Mouse (Mus musculus) heart, embryonic 13.5 days (tissue): ENCODE measurements around the gene Gm28845. TPM values are rescaled to one million over a fixed set of nuclear protein-coding genes. Genes with fewer than 3 reads are reported as not detected.

Experiments used
- ATAC-seq: fragments of 200-750 bp; cut with Nextera tagmentation; 2 replicates; pipeline ENCODE4 v1.8.0; 2017; ENCODE audit warnings: moderate TSS enrichment; ENCODE audit not compliant: insufficient number of reproducible peaks, low FRiP score, low TSS enrichment; ENCODE audit errors: extremely low read depth
- H3K27ac ChIP-seq: fragments of 300-500 bp; sonication (generic); replicated peaks from 2 replicates; pipeline ENCODE4 v1.5.1; 2015; ENCODE audit warnings: moderate library complexity, mild to moderate bottlenecking, inconsistent platforms
- H3K27me3 ChIP-seq: fragments of 300-500 bp; sonication (generic); replicated peaks from 2 replicates; pipeline ENCODE4 v1.6.1; 2015; ENCODE audit warnings: mild to moderate bottlenecking, inconsistent platforms
- H3K36me3 ChIP-seq: fragments of 300-500 bp; sonication (generic); 2 replicates; pipeline ENCODE4 v1.6.1; 2015; ENCODE audit warnings: mild to moderate bottlenecking, inconsistent platforms
- H3K4me1 ChIP-seq: fragments of 300-500 bp; sonication (generic); 2 replicates; pipeline ENCODE4 v1.6.1; 2015; ENCODE audit warnings: inconsistent platforms
- H3K4me2 ChIP-seq: fragments of 300-500 bp; sonication (generic); 2 replicates; pipeline ENCODE4 v1.6.1; 2015; ENCODE audit warnings: inconsistent platforms, mild to moderate bottlenecking, moderate library complexity
- H3K4me3 ChIP-seq: fragments of 300-500 bp; sonication (generic); 2 replicates; pipeline ENCODE4 v1.5.1; 2015; ENCODE audit warnings: moderate library complexity, mild to moderate bottlenecking, inconsistent platforms
- H3K9ac ChIP-seq: fragments of 300-500 bp; sonication (generic); 2 replicates; pipeline ENCODE4 v1.6.1; 2015; ENCODE audit warnings: inconsistent platforms, mild to moderate bottlenecking, moderate library complexity
- H3K9me3 ChIP-seq: fragments of 300-500 bp; sonication (generic); 2 replicates; pipeline ENCODE4 v1.6.1; 2016; ENCODE audit warnings: inconsistent platforms
- WGBS: fragments of 180-500 bp; shearing (Covaris S2); methylation state at CpG from one replicate; pipeline ENCODE4 v1.1.7; 2015; ENCODE audit warnings: mixed read lengths; 5-methylcytosine and 5-hydroxymethylcytosine counted together
- polyA plus RNA-seq: library from polyadenylated mRNA; unstranded; fragments of >200 nt; fragmentation: Nextera tagmentation; extraction: Ambion mirVana; gene quantifications from 2 replicates; pipeline ENCODE4 v1.2.1, GENCODE M21; 2015

Gm28845 gene
- polyA plus RNA-seq = not detected in 2 replicates

DNA sequence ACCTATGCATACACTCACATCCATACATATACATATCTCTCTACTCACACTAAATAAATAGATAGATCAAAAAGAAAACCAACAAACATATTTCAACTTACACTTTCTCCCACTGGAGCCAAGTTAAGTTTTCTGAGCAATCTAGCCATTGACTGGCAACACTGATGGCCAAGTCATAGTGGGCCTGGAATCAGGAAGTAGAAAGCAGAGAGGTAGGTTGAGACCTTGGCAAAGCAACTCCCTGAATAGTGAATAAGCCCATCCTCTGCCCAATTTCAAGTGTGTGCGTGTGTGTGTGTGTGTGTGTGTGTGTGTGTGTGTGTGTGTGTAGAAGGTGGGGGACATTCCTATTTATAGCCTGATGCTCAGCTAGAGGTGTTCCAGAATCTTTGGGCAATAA lies at the start of gene Gm28845:
Gene Gm28845 (minus strand): TSS at position 121 of the 400 bp plus-strand sequence.
- ATAC-seq = no peak
- H3K27me3 ChIP-seq = no peaks in the 10 kb centered on the region
- 58% methylated on average over 1 of the region's 1 CpGs for WGBS

DNA sequence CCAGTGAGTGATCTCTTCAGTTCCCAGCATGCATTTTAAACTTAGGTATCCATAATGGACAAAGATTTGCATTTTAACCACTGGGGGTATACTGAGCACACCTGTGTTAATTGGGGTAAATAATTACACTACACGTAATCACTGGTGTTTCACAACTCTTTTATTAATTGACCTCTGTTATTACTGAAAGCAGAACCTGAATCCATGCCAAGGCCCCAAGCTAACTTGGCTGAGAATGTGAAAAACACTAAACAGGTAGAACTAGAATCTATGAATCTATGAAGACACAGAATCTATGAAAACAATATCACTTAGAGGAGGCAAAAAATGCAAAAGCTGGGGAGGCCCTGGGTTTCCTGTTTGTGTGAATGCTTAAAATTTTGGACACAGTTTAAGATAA lies 48.1 kb upstream of the Gm28845 start:
- no peak for ATAC-seq
- peaks cover 96% of the 10 kb centered on the region for H3K36me3 ChIP-seq
- WGBS = 80% methylated on average over 1 of the region's 1 CpGs

More for the DNA sequence above, at the start of gene Gm28845:
- H3K27ac ChIP-seq = no peak within 1 kb of the TSS
- H3K4me2 ChIP-seq = no peak within 1 kb of the TSS
- H3K36me3 ChIP-seq = no peaks in the 10 kb centered on the region
- no peaks in the 10 kb centered on the region for H3K9me3 ChIP-seq
- no peak within 1 kb of the TSS for H3K4me3 ChIP-seq
- 0 out of 2 replicates have a peak, but pooled peaks cover 2% of the 10 kb centered on the region for H3K4me1 ChIP-seq
- H3K9ac ChIP-seq = no peak within 1 kb of the TSS

DNA sequence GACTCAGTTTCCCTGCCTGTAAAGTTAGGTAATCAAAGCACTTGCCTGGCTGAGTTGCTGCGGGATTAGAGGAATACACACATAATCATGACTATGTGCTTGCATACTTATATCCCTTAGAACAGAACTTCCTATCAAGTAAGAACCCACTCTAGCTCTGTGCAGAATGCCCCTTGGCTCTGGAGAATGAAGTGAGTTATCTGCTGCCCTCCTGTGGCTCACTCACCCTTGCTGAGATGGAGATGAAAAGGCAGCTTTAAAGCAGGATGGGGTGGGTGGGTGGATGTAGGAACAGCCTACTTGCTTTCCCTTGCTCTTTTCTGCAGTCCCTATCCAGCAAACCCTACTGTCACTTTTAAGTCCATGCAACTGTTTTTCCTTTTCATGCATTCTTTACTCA lies 42.9 kb upstream of the Gm28845 start:
- peaks cover 5% of the 10 kb centered on the region; the same call in 1 of the 2 replicates for H3K4me1 ChIP-seq
- no peaks in the 10 kb centered on the region for H3K27me3 ChIP-seq
- no peak overlapping the region for H3K27ac ChIP-seq
- H3K4me2 ChIP-seq = no peak overlapping the region
- no peak overlapping the region for H3K4me3 ChIP-seq
- ATAC-seq = no peak
- no peaks in the 10 kb centered on the region for H3K9me3 ChIP-seq
- 92% methylated on average over 1 of the region's 1 CpGs for WGBS
- peaks cover 95% of the 10 kb centered on the region for H3K36me3 ChIP-seq
- H3K9ac ChIP-seq = no peak overlapping the region

More for the DNA sequence above, 48.1 kb upstream of the Gm28845 start:
- Histone ChIP-seq H3K4me2 (no peak overlapping the region), H3K9ac (no peak overlapping the region), H3K4me3 (no peak overlapping the region), H3K4me1 (peaks cover 5% of the 10 kb centered on the region; the same call in 1 of the 2 replicates), H3K9me3 (no peaks in the 10 kb centered on the region), H3K27me3 (no peaks in the 10 kb centered on the region), H3K27ac (no peak overlapping the region)

DNA sequence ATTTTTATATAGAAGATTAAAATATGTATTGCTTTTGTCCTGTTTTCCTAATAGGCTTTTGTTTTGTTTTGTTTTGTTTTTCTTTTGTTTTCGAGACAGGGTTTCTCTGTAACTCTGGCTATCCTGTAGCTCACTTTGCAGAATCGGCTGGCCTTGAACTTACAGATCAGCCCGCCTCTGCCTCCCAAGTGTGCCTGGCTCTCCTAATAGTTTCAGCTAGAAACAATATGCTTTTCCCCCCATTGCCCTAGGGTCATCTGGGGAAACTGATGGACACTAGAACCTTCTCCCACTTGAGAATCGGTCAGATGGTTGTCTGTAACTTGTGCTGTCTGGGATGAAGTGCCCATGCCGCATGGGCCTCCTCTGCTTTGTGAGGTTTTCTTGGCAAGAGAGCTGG lies 36.8 kb upstream of the Gm28845 start:
- Histone ChIP-seq H3K36me3 (peaks cover 40% of the 10 kb centered on the region), H3K4me3 (no peak overlapping the region), H3K9me3 (no peaks in the 10 kb centered on the region), H3K4me2 (no peak overlapping the region), H3K27me3 (no peaks in the 10 kb centered on the region), H3K27ac (no peak overlapping the region), H3K4me1 (no peaks in the 10 kb centered on the region), H3K9ac (no peak overlapping the region)
- 83% methylated on average over 5 of the region's 5 CpGs for WGBS
- no peak for ATAC-seq

DNA sequence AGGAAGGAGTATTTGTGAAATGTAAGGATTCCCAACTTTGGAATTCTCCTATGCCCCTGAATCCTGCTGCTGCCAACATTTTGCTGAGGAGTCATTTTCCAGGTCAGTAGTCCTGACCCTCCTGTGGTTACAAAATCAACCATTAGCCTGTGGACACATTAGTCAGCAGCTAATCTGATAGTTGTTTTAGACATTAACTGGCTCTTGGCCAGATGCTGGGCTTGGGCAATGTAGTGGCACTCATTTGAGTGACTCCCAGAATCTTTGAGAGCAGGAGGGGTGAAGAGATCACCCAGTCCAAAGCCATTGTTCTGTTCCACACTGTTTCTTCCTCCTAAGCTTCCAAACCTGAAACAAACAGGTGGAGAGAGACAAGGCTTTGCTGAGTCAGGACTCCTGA lies 35.5 kb upstream of the Gm28845 start:
- Histone ChIP-seq H3K27ac (no peak overlapping the region), H3K4me3 (no peak overlapping the region), H3K36me3 (peaks cover 27% of the 10 kb centered on the region), H3K9ac (no peak overlapping the region), H3K9me3 (no peaks in the 10 kb centered on the region), H3K27me3 (no peaks in the 10 kb centered on the region), H3K4me1 (no peaks in the 10 kb centered on the region), H3K4me2 (no peak overlapping the region)
- ATAC-seq = no peak

DNA sequence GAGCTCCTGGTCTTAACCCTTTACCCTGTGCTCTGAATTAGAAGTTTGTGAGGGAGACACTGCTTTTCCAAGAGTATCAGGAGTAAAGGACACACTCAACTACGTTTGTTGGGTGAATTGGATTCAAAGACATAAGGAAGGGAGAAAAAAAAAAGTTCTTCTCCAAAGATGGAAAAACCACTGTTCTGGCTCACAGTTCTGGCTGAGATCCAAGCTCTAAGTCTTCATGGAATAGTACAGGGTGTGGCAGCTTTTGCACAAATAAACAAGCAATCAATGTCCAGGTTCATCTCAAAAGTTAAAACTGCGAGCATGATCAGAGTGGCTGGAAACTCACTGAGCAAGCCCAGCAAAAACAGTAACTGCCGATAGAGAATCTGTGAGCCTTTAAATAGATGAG lies 28.6 kb upstream of the Gm28845 start:
- no peak overlapping the region for H3K27ac ChIP-seq
- no peaks in the 10 kb centered on the region for H3K36me3 ChIP-seq
- H3K4me1 ChIP-seq = no peaks in the 10 kb centered on the region
- WGBS = 63% methylated on average over 3 of the region's 3 CpGs
- H3K4me2 ChIP-seq = no peak overlapping the region
- no peak overlapping the region for H3K4me3 ChIP-seq
- no peak overlapping the region for H3K9ac ChIP-seq
- ATAC-seq = no peak
- H3K27me3 ChIP-seq = no peaks in the 10 kb centered on the region
- no peaks in the 10 kb centered on the region for H3K9me3 ChIP-seq

DNA sequence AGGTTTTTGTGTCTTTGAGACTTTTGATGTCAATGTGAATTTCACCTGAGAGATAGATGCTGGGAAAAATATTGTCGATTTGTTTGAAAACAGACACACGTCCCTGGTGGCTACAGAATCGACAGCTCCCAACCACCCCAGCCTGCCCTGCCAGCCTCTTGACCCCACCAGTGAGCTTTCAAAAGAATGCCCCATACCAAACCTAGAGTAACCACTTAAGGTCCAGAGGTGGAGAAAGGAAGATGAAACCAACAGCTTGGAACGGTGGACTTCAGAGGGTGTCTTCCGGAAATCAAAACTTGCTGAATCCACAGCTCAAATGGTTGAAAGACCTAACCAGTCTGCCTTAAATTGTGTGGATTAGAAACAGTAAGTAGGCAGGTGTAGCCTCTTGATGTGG lies 28.0 kb upstream of the Gm28845 start:
- 88% methylated on average over 5 of the region's 5 CpGs for WGBS
- H3K27me3 ChIP-seq = no peaks in the 10 kb centered on the region
- no peaks in the 10 kb centered on the region for H3K4me1 ChIP-seq
- ATAC-seq = no peak
- no peak overlapping the region for H3K9ac ChIP-seq
- no peaks in the 10 kb centered on the region for H3K36me3 ChIP-seq
- no peak overlapping the region for H3K4me3 ChIP-seq
- no peak overlapping the region for H3K4me2 ChIP-seq
- H3K27ac ChIP-seq = no peak overlapping the region
- 0 out of 2 replicates have a peak, but pooled peaks cover 3% of the 10 kb centered on the region for H3K9me3 ChIP-seq

DNA sequence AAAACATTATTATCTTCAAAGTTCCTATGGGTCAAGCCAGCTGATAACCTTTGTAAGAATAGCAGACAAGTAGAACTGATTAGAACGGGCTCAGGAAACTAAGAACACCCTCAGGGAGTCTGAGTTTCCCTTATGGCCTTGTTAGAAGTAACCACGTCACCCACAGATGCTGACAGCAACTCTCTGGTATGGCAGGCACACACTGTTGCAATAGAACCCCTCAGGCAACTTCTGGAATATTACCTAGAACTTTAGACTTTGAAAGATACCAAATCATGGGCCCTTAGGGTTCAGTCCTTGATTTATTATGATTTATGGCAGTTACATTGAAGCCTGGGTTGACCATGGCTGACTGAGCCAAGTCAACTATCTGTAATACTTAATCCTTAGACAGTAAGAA lies 27.2 kb upstream of the Gm28845 start:
- 19% methylated on average over 2 of the region's 2 CpGs for WGBS
- H3K9ac ChIP-seq = no peak overlapping the region
- no peak overlapping the region for H3K27ac ChIP-seq
- H3K4me3 ChIP-seq = no peak overlapping the region
- H3K4me1 ChIP-seq = no peaks in the 10 kb centered on the region
- H3K4me2 ChIP-seq = no peak overlapping the region
- H3K27me3 ChIP-seq = no peaks in the 10 kb centered on the region
- ATAC-seq = no peak
- H3K9me3 ChIP-seq = 0 out of 2 replicates have a peak, but pooled peaks cover 6% of the 10 kb centered on the region
- H3K36me3 ChIP-seq = no peaks in the 10 kb centered on the region

DNA sequence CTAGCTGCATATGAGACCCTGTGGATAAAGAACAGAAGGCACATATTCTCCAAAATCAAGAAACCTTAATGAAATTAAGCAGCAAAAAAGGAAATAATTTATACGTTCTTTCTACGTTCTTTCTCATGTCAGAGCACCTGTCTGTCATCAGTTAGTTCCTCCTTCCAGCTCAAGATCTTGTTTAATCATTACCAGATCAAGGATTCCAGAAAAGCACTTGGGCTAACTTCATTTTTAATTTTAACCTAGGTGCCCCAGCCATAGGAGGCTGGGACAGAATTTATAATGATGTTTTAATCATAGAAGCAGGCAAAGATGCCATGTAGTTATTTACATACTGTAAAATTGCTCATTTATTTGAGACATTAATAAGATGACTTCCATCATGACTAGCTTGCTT lies 25.4 kb upstream of the Gm28845 start:
- H3K27me3 ChIP-seq = no peaks in the 10 kb centered on the region
- H3K4me2 ChIP-seq = no peak overlapping the region
- no peaks in the 10 kb centered on the region for H3K36me3 ChIP-seq
- H3K4me3 ChIP-seq = no peak overlapping the region
- H3K4me1 ChIP-seq = no peaks in the 10 kb centered on the region
- H3K9ac ChIP-seq = no peak overlapping the region
- WGBS = 78% methylated on average over 2 of the region's 2 CpGs
- no peak for ATAC-seq
- H3K9me3 ChIP-seq = 0 out of 2 replicates have a peak, but pooled peaks cover 6% of the 10 kb centered on the region
- no peak overlapping the region for H3K27ac ChIP-seq

DNA sequence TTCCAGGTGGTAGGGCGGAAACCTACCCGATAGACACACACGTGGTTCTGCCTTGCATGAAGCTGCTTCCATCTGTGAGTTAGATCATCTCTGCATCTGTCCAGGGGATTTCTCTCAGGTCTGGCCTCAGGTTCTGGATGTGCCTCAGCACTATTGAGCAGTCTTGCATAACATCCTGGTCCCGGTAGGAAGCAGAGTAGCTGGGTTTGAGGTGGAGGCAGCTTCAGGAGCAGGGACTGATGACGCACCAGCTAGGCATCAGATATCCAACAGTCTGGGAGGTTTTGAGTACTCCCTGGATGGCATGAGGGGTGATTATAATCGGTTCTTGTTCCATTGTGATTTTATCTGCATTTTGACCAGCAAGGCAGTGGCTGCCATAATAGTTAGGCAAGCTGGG lies 18.2 kb upstream of the Gm28845 start:
- 74% methylated on average over 6 of the region's 6 CpGs for WGBS
- no peak overlapping the region for H3K9ac ChIP-seq
- H3K9me3 ChIP-seq = 0 out of 2 replicates have a peak, but pooled peaks cover 6% of the 10 kb centered on the region
- no peak overlapping the region for H3K27ac ChIP-seq
- no peaks in the 10 kb centered on the region for H3K36me3 ChIP-seq
- H3K4me1 ChIP-seq = no peaks in the 10 kb centered on the region
- H3K27me3 ChIP-seq = no peaks in the 10 kb centered on the region
- no peak overlapping the region for H3K4me2 ChIP-seq
- no peak for ATAC-seq
- H3K4me3 ChIP-seq = no peak overlapping the region

DNA sequence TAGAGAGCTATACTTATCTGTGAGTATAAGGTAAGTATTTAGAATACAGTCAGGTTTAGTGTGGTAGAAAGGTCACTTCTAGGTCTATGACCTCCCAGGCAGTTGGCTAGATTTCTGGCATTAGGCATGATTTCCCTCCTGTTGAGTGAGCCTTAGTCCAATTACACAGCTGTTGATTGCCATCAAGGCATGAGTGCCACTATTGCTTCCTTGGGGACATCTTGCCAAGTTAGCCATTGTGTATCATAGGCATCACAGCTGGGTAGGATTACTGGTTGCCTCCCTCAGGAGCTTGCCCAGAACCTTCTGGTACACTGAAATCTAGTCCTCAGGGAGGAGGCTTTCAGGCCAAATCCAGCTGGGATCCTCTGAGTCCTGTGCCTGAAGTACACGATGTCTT lies 13.5 kb upstream of the Gm28845 start:
- H3K4me1 ChIP-seq = no peaks in the 10 kb centered on the region
- H3K36me3 ChIP-seq = no peaks in the 10 kb centered on the region
- H3K27me3 ChIP-seq = no peaks in the 10 kb centered on the region
- no peaks in the 10 kb centered on the region for H3K9me3 ChIP-seq
- H3K9ac ChIP-seq = no peak overlapping the region
- H3K27ac ChIP-seq = no peak overlapping the region
- 68% methylated on average over 1 of the region's 1 CpGs for WGBS
- no peak for ATAC-seq
- H3K4me3 ChIP-seq = no peak overlapping the region
- H3K4me2 ChIP-seq = no peak overlapping the region

DNA sequence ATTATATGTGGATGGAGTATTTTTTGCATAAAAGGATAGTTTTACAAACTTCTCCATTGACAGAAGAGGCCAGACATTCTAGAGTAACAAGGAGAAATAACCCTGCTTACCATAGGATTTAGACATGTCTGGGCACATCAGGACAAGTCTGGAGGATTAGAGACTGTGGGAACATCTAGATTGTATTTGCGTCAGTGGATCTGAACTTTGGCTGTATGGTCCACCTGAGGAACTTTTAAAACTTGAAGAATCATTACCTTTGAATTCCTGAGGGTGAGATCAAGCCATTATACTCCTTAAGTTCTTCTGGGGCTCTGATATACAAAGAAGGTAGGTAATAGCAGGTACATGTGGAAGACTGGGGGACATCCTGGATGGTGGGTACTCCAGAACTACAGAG lies 12.3 kb upstream of the Gm28845 start:
- Histone ChIP-seq H3K36me3 (no peaks in the 10 kb centered on the region), H3K27me3 (no peaks in the 10 kb centered on the region), H3K4me2 (no peak overlapping the region), H3K9ac (no peak overlapping the region), H3K9me3 (no peaks in the 10 kb centered on the region), H3K4me1 (no peaks in the 10 kb centered on the region), H3K4me3 (no peak overlapping the region), H3K27ac (no peak overlapping the region)
- no peak for ATAC-seq
- 81% methylated on average over 1 of the region's 1 CpGs for WGBS
